Comparison of ENCODE assay signal across 29 mouse cellular contexts in the genomic region with DNA sequence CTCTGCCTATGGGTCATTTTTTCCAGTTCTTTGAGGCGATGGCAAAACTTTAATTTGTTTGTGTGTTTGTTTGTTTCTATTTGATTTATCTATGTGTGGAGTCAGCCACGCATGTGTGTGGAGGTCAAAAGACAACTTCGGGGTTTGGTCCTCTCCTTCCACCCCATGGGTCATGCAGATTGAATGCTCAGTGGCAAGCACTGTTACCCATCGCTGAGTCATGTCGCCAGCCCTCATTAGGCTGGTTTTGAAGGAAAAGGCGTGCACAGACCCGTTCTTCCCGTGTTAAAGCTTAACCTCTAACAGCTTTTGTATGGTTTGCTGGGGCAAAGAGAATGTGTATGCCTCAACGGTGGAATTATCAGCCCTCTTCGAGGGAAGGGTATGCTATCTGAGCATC.
DNase-seq lines count a peak whose midpoint lies in the region; ATAC-seq lines count a peak whose summit lies in the region.
"Had no signal": no experiment of that assay in that cellular context is flagged by ENCODE, and none has a peak within 500 bp of the region (broad histone marks: within the 10 kb centered on the region; RNA-seq: fewer than 3 reads in every experiment).

No protein-coding gene starts in this region.

- H3K36me3 ChIP-seq in hindbrain, embryonic 12.5 days = no peaks in the 10 kb centered on the region
- no peaks in the 10 kb centered on the region for H3K36me3 ChIP-seq in hindbrain, embryonic 14.5 days (replicated peaks; ENCODE audit: control insufficient read depth, insufficient read depth)
- H3K36me3 ChIP-seq in forebrain, embryonic 13.5 days (ENCODE audit: poor library complexity, severe bottlenecking) = no peaks in the 10 kb centered on the region
- H3K36me3 ChIP-seq: heart, embryonic 12.5 days; liver, embryonic 12.5 days; neural tube, embryonic 13.5 days had no signal

- 0 out of 2 replicates have a peak, but pooled peaks have one; percentile 14 for ATAC-seq in hindbrain, embryonic 12.5 days (ENCODE audit: low FRiP score)
- ATAC-seq in hindbrain, embryonic 14.5 days (ENCODE audit: low FRiP score) = no peak
- 0 out of 2 replicates have a peak, but pooled peaks have one; percentile 43 for ATAC-seq in forebrain, embryonic 13.5 days
- ATAC-seq: activated CD4-positive, CD25-positive, alpha-beta regulatory T cell, adult 4 months; CD4-positive, CD25-positive, alpha-beta regulatory T cell, adult 4 months; liver, embryonic 12.5 days; liver, postnatal 0 days had no signal

- H3K9me3 ChIP-seq in hindbrain, embryonic 12.5 days (replicated peaks) = no peaks in the 10 kb centered on the region
- no peaks in the 10 kb centered on the region for H3K9me3 ChIP-seq in hindbrain, embryonic 14.5 days (ENCODE audit: control insufficient read depth, low read length)
- no peaks in the 10 kb centered on the region for H3K9me3 ChIP-seq in forebrain, embryonic 13.5 days (replicated peaks)
- H3K9me3 ChIP-seq: heart, embryonic 12.5 days; liver, embryonic 12.5 days; neural tube, embryonic 13.5 days had no signal

- DNase-seq in hindbrain, embryonic 14.5 days (ENCODE audit: low spot score) = no peak
- DNase-seq in retina, postnatal 1 day = peak; percentile 23
- DNase-seq in retina, embryonic 14.5 days (ENCODE audit: low spot score) = no peak
- DNase-seq in spleen, postnatal 10 days (ENCODE audit: low spot score in 2 of 2) = no peak
- no peak for DNase-seq in layer of hippocampus, postnatal 36 days
- DNase-seq: adrenal gland, adult 2 months; adrenal gland, postnatal 36 days; cerebellum, adult 2 months; cerebellum, postnatal 14 days; gastrocnemius, postnatal 36 days; heart, adult 2 months; kidney, adult 8-10 months; kidney, postnatal 4 days; left cerebral cortex, postnatal 4 days; liver, postnatal 0 days; lung, postnatal 4 days; right cerebral cortex, postnatal 14 days; thymus, adult 2 months; thymus, postnatal 4 days had no signal

- no peaks in the 10 kb centered on the region for H3K27me3 ChIP-seq in hindbrain, embryonic 12.5 days
- no peaks in the 10 kb centered on the region for H3K27me3 ChIP-seq in hindbrain, embryonic 14.5 days (ENCODE audit: control insufficient read depth, insufficient read depth, low read length)
- no peaks in the 10 kb centered on the region for H3K27me3 ChIP-seq in forebrain, embryonic 13.5 days
- H3K27me3 ChIP-seq: heart, embryonic 12.5 days; liver, embryonic 12.5 days; megakaryocyte, embryonic 14.5 days; neural tube, embryonic 13.5 days had no signal

- H3K27ac ChIP-seq in hindbrain, embryonic 12.5 days = no peak overlapping the region
- no peak overlapping the region for H3K27ac ChIP-seq in hindbrain, embryonic 14.5 days
- H3K27ac ChIP-seq in forebrain, embryonic 13.5 days = no peak overlapping the region
- H3K27ac ChIP-seq: heart, adult 2 months; kidney, postnatal 0 days; liver, embryonic 12.5 days; neural tube, embryonic 13.5 days had no signal

- H3K9ac ChIP-seq in hindbrain, embryonic 12.5 days = no peak overlapping the region
- no peak overlapping the region for H3K9ac ChIP-seq in hindbrain, embryonic 14.5 days
- no peak overlapping the region for H3K9ac ChIP-seq in forebrain, embryonic 13.5 days
- H3K9ac ChIP-seq: heart, embryonic 12.5 days; liver, embryonic 12.5 days; liver, postnatal 0 days; neural tube, embryonic 13.5 days had no signal

- H3K4me2 ChIP-seq in hindbrain, embryonic 12.5 days (replicated peaks) = no peak overlapping the region
- no peak overlapping the region for H3K4me2 ChIP-seq in hindbrain, embryonic 14.5 days (replicated peaks)
- peak overlapping the region; percentile 16 for H3K4me2 ChIP-seq in forebrain, embryonic 13.5 days
- H3K4me2 ChIP-seq: heart, embryonic 12.5 days; liver, embryonic 12.5 days; neural tube, embryonic 13.5 days had no signal

- 0 out of 2 replicates have a peak, but pooled peaks cover 2% of the 10 kb centered on the region for H3K4me1 ChIP-seq in hindbrain, embryonic 12.5 days
- H3K4me1 ChIP-seq in hindbrain, embryonic 14.5 days (replicated peaks; ENCODE audit: control insufficient read depth, insufficient read depth, low read length) = no peaks in the 10 kb centered on the region
- H3K4me1 ChIP-seq in forebrain, embryonic 13.5 days = peaks cover 16% of the 10 kb centered on the region
- H3K4me1 ChIP-seq: liver, embryonic 12.5 days; megakaryocyte, embryonic 14.5 days; neural tube, embryonic 13.5 days had no signal

- no peak overlapping the region for H3K4me3 ChIP-seq in hindbrain, embryonic 12.5 days
- H3K4me3 ChIP-seq in hindbrain, embryonic 14.5 days (replicated peaks; ENCODE audit: low read length) = no peak overlapping the region
- no peak overlapping the region for H3K4me3 ChIP-seq in forebrain, embryonic 13.5 days
- H3K4me3 ChIP-seq: erythroblast, embryonic 14.5 days; heart, adult 2 months; heart, embryonic 12.5 days; liver, embryonic 12.5 days; megakaryocyte, embryonic 14.5 days; neural tube, embryonic 13.5 days had no signal

- WGBS in hindbrain, embryonic 12.5 days = 83% methylated on average over 10 of the region's 10 CpGs
- WGBS in hindbrain, embryonic 14.5 days = 77% methylated on average over 10 of the region's 10 CpGs
- WGBS in forebrain, embryonic 13.5 days = 46% methylated on average over 10 of the region's 10 CpGs
